Mouse (Mus musculus) layer of hippocampus, postnatal 25 days (tissue): Measurements from ENCODE around the gene Pxmp2. TPM values are rescaled to one million over a fixed set of nuclear protein-coding genes. Genes with fewer than 3 reads are reported as not detected.
A peak's percentile ranks its signal among the peaks of the same experiment; 100 is the strongest.

ENCODE experiments used
- DNase-seq, 2 experiments: peaks; one replicate each; pipeline ENCODE4 v3.0.0; 2022; ENCODE audit warnings: mixed read lengths in 2 of 2, low spot score in 1 of 2; ENCODE audit errors: extremely low spot score in 1 of 2
- total RNA-seq, 2 experiments: library from RNA; stranded (reverse); gene quantifications; 2 replicates each; pipeline ENCODE4 v1.2.3; 2021

Gene Pxmp2
- total RNA-seq, result 10 to 100 TPM in 1 of 2 experiments, 1 to 10 TPM in 1; 10.0 to 12.6 TPM

DNA sequence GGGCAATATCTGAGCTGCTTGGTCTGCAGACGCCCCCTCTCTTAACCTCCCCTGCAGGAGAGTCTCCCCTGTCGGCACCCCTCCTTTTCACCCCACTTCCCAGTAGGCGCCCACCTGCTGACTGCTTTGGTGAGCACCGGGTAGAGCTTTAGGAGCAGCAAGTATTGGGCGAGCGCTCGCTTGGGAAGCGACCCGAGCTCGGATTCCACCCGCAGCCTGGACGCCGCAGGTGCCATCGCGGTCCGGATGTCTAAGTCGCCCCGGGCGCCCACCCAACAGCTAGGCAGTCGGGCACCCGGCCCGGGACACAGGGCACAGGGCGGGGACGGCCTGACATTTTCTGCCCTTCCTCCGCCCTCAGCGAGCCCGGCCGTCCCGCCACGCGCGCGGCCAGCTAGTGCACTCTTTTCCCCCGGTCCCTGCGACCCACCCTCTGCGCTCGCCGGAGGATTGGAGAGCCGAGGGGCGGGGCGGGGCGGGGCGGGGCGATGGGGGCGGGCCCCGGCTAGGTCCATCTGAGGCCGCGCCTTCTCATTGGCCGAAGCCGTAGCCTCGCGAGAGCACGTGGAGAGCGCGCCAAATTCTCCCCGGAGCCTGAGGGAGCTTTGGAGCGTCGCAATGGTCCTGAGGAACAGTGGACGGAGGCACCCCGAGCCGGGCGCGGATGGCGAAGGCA is at the start of gene Pxmp2, which contains the start of gene Pole:
Gene Pxmp2, minus strand, starts transcription at position 417 of the 676 bp plus-strand sequence.
Gene Pole, plus strand, starts transcription at position 537 of the 676 bp plus-strand sequence.
- DNase-seq, result peak; percentile 65 to 83

DNA sequence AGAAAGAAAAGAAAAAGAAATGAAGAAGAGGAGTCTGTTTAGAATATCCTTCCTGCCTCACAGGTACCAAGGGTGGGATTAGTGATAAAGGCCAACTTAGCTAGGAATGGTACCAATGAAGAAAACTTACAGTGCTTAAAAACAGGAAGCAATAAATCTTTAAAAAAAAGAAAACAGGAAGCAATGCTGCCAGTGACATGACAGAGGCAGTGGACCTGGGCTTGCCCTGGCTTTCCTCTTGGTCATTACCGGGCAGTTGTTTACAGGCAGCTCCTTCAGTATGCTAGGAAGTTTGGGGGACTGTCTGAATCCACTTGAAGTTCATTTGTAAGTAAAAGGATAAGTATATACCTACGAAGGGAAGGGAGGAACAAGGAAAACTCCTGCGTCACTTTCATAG is 44.5 kb upstream of the Pxmp2 start:
- no peak for DNase-seq

DNA sequence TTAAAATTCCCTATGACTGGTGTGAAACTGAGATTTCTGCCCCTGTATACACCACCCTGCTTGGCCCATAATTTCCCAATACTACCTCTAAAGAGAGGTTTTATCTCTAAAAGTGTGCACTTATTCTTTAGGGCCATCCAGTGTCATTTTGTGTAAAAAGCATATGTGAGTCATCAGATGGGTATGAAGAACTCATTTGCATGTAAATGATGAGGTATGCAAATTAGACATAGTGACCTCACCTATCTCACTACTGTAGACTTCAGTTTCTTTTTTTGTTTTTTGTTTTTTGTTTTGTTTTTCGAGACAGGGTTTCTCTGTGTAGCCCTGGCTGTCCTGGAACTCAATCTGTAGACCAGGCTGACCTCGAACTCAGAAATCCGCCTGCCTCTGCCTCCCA is 27.1 kb upstream of the Pxmp2 start:
- DNase-seq, result no peak

DNA sequence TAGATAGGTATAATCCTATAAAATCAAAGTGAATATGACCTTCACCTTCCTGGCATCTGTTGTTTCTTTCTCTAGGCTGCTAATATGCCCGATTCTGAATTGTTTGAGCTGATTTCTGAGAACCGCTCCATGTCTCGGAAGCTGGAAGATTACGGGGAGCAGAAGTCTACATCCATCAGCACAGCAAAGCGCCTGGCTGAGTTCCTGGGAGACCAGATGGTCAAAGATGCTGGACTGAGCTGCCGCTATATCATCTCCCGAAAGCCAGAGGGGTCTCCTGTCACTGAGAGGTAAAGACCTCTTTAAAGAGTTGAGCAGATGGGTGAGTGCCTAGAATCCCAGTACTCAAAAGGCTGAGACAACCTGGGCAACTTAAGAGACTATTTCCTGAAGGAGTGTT is 22.9 kb upstream of the Pxmp2 start:
- no peak for DNase-seq

DNA sequence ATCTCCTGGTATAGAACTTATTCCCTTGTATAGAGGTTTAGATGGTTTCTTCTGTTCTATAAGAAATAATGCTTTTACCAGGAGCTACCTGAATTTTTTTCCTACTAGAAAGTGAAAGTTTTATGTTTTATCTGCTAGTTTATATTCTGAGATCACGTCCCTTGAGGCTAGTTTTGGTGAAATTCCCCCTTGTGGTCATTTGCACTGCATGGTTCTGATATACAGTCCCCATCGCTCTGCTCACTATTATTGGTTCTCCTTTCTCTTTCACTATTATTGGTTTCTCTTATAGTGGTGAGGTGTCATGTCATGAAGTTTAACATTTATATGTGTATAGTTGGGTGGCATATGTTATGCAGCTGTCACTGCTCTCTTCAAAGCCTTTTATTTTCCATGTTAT is 14.6 kb upstream of the Pxmp2 start:
- no peak for DNase-seq

DNA sequence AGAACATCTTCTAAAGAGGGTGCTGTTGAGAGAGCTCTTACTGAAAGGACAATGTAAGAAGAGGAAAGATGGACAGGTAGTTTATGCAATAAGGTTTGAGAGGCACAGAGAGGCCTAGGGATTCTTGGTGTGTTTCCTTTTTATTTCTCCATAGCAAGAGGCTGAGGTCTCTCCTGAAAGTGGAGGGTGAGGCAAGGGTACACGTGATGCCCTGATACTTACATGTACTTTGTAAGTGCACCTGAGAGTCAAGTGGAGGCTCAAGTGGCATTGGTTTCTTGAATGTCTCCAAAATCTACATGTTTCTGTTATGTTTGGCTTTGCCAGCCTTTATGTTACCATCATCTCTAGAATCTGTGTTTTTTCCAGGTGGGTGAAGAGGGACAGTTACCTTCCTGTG is 10.7 kb upstream of the Pxmp2 start:
- DNase-seq, result no peak

DNA sequence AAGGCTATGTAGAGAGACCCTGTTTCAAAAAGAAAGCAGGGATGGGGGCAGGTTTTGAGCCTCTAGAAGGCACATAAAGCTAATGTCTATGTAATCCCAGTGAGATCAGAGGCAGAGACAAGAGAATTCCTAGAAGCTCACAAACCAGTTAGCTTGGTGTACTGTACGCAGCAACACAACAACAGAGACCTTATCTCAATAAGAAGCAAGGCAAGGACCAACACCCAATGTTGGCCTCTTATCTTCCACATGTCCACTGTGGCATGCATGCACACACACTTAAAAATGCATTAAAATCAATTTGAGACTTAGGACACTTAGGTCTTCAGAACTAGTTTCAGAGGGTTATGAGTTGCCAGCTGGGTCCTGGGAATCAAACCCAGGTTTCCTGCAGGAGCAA is 5.7 kb upstream of the Pxmp2 start:
- no peak for DNase-seq

DNA sequence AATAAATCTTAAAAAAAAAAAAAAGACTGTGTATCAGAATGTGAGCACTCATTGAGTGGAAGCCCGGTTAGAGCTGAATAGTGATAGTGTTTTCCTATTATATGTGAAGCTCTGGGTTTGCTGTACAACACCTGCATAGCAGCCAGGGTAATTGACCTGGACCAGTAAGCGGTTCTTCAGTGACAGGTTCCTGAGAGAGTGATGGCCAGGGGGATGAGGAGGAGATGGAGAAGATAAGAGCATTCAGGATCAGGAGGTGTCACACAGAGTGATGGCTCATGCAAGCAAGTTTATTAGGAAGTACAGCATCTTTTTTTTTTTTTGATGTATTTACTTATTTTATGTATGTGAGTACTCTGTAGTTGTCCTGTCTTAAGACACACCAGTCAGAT is 1.1 kb upstream of the Pxmp2 start:
- no peak for DNase-seq

DNA sequence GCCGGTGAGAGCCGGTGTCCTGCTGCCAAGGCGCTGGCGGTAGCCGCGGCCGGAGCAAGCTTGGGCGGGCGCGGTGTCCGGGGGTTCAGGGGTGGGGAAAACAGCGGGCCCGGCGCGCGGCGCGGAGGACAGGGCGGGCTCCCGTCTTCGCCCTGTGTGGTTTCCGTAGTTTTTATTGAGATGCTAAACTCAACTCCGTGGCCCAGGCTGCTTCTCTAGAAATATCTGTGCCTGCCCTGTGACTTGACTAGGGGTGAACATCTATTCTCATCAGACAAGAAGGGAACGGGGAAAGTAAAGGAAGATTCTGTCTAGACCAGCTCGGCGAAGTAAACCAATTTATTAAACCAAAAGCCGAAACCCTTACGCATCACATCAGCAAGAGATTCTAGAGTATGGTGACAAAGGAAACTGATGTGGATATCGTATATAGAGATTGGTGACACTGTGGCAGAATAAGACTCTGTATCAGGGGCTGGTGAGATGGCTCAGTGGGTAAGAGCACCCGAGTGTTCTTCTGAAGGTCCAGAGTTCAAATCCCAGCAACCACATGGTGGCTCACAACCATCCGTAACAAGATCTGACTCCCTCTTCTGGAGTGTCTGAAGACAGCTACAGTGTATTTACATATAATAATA is 579 bp upstream of the Pxmp2 start:
- DNase-seq, result no peak

DNA sequence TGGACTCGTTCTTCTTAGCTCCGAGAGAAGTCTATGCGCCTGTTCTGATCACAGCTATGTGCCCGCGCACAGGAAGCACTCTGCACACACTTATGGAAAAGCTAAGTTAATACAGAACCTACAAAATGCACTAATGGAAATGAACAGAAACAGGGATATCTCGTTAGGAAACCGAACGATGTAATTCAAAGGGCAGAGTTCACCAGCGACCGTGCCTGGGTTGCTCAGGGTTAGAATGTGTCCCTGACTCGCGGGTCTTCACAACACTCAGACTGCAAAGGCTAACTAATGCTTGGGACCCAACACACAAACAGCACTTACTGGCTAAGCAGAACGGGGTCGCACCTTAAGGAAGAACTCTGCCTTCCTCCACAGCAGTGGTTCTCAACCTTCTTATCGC is 830 bp downstream of the Pxmp2 start:
- no peak for DNase-seq

DNA sequence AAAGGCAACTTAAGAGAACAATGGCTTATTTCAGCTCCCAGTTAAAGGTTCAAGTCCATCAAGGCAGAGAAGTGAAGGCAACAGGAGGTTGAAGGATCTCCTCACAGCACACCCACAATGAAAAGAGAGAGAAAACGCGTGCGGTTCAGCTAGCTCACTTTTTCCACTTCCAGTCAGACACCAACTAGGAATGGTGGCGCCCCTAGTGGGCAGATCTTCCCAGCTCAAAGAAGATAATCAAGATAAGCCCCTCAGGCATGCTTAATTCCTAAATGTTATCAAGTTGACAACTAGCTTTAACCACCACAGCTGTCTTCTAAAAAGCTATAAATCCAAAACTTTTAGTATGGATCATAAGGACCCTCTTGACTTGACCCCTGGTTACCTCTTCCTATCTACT is 1.4 kb downstream of the Pxmp2 start:
- DNase-seq, result peak in 1 of 2 experiments; percentile 61

DNA sequence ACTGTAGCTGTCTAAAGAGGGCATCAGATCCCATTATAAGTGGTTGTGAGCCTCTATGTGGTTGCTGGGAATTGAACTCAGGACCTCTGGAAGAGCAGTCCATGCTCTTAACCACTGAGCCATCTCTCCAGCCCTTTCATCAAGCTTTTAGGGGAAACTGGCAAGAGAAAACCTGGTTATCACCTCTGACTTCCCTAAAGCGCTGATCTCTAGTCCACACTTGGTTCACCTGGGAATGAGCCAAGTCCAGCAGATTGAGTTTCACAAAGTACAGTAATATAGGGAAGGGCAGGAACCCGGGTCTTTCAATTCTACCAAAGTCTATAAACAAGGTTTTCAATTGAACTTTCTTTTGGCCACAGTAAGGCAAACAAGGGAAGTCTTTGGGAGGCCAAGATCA is 4.0 kb downstream of the Pxmp2 start:
- no peak for DNase-seq

DNA sequence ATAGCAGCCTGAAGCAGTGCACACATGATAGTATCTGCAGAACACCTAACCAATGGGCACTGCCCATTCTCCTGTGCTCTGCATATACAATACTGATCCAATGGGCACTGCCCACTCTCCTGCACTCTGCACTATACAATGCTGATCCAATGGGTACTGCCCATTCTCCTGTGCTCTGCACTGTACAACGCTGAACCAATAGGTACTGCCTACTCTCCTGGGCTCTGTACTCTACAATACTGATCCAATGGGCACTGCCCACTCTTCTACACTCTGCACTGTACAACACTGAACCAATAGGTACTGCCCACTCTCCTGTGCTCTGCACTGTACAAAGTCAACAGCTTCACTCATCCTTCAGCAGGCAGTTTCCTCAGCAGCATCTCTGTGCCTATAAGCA is 9.1 kb downstream of the Pxmp2 start:
- DNase-seq, result no peak

DNA sequence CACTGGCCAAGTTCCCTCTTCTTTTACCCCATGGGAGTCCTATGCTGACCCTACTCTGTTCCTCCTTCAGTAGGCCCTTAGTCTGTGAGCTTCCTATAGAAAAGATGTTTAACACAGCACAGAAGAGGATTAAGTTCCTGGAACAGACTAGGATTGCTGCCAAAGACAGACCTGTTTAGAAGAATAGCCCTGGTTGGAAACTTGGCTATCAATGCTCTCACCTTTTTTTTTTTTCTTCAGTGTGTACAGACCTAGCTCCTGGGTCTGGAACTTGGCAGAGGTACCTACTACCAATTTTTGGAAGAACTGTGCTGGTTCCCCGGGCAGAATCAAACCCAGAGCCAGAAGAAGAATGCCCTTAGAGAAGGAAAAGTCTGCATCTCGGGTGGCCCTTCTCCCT is 9.6 kb downstream of the Pxmp2 start:
- no peak for DNase-seq

DNA sequence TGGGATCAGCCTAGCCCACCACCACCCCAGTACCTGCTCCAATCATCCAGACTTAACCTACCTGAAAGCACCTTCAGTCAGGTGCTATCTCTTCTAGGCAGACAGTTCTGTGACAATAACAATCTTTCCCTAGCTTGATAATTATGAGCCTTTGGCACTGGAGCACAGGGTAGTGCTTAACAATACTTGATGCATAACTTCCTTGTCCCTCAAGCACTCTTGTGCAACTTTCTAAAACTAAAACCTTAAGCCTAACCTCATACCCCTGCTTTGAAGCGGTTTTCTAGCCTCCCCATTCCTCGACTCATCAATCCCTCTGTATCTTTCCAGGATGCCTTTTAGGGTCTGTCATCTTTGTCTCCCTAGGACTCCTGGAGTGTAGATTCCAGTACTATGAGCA is 11.1 kb downstream of the Pxmp2 start:
- no peak for DNase-seq

DNA sequence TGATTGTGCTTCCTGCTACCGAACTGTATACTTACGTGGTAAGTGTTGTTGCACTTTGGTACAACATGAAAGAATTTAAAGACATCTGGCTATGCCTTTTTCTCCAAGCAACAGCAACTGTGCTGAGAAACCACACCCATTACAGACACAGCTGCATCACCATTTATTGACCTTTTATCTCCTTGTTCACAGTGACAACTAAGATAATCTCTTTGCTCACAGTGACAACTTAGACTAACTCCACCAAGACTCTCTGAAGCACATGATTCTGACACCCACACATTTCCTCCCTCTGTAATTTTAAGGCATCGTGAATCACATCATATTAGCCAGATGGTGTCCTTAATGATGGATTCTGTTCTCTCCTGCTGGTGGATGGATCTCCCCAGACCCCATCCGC is 11.8 kb downstream of the Pxmp2 start:
- DNase-seq, result no peak

DNA sequence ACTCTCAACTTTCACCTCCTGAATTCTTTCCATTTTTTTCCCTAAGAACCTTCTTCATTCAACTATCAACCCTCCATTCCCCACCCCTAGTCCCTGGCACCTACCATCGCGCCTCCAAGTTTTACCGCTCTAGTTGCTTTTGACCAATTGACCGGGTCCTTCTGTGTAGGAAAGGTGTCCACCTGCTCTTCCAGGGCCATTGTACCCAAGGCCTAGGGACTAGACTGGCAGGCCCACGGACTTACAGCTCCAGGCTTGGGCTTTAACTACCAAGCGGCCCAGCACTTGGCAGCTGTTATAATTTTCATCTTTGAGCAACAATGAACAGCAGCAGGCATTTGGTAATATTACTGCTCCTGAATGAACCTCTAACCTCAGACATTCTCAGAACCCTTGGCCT is 15.7 kb downstream of the Pxmp2 start:
- DNase-seq, result no peak

DNA sequence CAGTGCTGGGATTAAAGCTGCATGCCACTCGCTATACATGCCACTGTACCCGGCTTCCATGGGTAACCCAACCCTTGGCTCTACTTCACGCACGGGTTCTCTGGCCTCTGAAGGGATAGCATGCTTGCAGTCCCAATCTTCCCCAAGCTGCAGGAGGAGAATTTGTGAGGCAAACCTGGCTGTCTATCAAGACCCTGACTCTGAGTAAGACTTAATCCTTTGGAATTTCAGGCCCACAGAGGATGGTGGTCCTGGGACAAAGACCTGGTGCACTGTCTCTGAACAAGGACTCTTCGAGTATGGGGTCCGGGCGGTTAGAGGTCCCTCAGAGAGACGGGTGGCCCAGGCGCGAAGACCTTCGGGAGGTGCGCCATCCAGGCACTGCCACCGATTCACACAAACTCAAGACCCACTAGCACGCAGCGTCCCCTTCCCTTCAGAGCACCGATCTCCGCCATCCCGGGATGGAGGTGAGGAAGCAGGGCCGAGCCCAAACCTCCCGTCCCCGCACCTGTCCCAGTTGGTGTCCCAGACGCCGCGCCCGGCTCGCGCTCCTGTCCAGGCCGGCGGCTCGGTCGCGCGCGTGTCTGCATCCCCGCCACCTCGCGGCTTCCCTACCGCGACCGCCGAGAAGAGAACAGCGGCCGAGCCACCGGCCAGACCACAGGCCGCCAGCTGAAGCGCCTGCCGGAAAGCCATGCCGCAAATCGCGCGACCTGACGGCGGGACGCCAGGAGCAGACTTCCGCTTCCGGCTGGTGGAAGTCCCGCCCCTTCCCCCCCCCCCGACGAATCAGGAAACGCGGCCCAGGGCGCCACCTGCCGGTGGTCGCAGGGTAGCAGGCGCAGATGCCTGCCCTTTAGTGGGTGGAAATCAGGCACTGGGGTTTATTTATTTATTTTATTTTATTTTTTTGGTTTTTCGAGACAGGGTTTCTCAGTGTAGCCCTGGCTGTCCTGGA is 16.6 kb downstream of the Pxmp2 start, which contains the start of gene Pgam5:
Gene Pgam5, minus strand, starts transcription at position 773 of the 961 bp plus-strand sequence.
- peak; percentile 81 to 93 for DNase-seq

DNA sequence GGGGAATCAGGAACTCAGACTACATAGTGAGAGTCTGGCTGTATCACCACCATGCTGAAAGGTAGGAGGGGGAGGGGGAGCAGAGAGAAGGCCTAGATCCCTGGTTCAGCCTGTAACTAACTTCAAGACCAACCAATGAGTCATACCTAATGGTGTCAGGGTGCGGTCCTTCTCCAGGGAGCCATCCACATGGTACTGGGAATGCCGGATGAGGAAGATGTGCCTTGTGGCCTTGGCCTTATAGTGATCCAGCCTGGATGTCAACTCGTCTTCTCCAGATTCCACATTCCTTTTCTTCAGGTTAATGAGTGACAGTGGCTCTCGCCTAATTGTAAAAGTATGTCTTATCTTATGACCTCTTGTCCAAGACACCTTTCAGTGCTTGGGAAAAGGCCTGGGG is 19.0 kb downstream of the Pxmp2 start:
- DNase-seq, result no peak

DNA sequence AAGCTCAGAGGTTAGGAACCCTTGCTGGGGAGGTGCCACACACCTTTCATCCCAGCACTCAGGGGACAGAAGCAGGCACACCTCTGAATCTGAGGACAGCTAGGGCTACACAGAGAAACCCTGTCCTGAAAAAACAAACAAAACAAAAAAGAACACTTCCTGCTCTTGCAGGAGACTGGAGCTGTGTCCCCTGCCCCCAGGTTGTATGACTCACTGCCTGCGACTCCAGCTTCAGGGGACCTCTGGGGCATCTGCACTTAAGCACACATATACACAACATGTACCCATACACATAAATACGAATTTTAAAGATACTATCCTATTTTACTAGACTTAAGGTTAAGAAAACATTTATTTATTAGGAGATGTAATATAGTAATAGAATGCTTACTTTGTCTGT is 41.9 kb downstream of the Pxmp2 start:
- DNase-seq, result no peak

DNA sequence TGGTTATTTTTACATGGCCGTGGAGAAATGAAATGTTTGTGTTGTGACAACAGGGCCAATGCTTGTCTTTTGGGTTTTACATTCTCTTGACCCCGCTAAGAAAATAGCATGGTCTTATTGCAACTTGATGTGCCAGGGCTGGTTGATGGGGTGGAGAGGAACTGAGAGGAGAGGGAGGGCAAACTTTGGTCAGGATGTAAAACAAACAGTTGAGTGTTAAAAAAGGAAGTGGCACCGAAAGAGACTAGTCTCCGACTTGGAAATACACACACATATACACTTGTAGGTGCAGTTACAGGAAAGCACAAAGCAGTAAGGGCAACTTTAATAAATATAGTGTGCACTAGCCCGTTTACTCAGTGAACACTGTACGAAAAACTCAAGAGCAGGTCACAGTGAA is 53.6 kb downstream of the Pxmp2 start:
- DNase-seq, result no peak
